Mouse (Mus musculus): ENCODE measurements around the gene Drap1. TPM values are rescaled to one million over a fixed set of nuclear protein-coding genes. Genes with fewer than 3 reads are reported as not detected.
A peak's percentile ranks its signal among the peaks of the same experiment; 100 is the strongest.
"Not testable (repeated sequence)": the region's sequence is repeated elsewhere in the genome, so short reads cannot be mapped to it uniquely, and the experiment has no call there.

Gene Drap1
- polyA plus RNA-seq, 1 experiment from 2014 or later: 170 TPM

DNA sequence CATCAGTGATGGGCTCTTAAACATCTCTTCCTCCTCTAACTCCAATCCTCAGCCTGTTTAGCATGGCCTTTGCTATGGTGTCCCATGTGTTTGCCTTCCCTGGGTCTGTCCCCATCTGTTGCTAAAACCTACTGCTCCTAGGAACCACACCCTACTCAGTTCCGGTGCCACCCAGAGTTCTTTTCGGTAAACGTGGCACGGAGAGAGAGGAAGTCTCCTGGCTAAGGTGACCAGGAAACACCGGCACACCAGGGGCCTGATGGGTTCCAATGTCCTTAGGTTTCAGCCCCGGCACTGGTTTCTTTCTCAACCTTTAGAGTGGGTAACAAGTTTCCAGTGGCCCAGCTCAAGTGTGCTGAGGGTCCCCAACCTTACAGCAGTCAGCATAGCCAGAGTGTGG lies 4.2 kb downstream of the Drap1 start:
- WGBS (ENCODE audit: missing documents): 89% methylated on average over 6 of the region's 6 CpGs
- H3K27ac ChIP-seq: no peak overlapping the region
- H3K79me2 ChIP-seq (ENCODE audit: inconsistent target): peaks cover 15% of the 10 kb centered on the region
- H3K4me3 ChIP-seq (ENCODE audit: inconsistent target): no peak overlapping the region
- H3K36me3 ChIP-seq (ENCODE audit: inconsistent target): peaks cover 17% of the 10 kb centered on the region; the same call in 1 of the 2 replicates

DNA sequence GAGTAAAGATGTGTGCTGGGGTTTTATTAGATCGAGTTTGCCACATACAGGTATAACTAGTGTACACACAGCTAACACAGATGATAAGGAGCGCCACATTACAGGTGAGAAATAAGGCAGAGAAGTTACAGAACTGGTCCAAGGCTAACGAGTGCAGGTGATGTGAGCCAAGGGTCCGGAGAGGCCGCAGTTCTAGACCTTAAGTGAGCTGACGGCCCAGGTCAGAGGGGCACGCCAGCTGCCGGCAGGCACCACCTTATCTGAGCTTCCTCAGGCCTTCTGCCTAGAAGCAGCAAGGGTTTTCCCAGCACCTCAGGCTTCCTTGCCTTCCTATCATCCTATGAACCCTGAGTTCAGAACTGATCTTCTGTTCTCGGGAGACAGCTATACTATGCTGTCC lies 5.1 kb downstream of the Drap1 start:
- Histone ChIP-seq H3K27ac (no peak overlapping the region), H3K36me3 (ENCODE audit: inconsistent target) (peaks cover 17% of the 10 kb centered on the region; the same call in 1 of the 2 replicates), H3K4me3 (ENCODE audit: inconsistent target) (no peak overlapping the region), H3K79me2 (ENCODE audit: inconsistent target) (peaks cover 10% of the 10 kb centered on the region; the same call in 1 of the 2 replicates)
- WGBS (ENCODE audit: missing documents): 85% methylated on average over 9 of the region's 9 CpGs

DNA sequence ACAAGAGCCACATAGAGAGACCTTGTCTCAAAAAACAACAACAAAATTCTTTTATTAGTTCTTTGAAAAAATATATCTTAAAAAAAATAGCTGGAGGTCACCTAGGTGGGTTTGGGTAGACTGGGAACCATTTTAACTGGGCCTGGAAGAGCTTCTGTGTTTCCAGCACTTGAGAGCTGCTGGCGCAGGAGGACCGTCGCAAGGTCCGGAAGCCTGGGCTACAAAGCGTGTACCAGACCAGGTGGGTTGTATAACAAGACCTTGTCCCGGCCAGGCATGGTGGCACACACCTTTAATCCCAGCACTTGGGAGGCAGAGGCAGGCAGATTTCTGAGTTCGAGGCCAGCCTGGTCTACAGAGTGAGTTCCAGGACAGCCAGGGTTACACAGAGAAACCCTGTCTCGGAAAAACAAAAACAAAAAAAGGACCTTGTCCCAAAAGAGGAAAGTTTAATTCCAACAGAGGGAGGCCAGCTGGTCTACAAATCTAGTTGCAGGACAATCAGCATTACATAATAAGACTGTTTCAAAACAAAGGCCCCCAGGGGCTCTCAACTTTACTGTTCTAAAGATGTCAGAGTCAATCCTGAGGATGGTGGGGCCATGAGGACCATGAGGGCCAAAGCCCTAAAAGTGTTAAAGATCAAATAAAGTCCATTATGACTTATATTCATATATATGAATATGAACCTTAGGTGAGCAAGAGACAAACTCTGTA lies 5.9 kb downstream of the Drap1 start:
- Histone ChIP-seq H3K36me3 (ENCODE audit: inconsistent target) (peaks cover 17% of the 10 kb centered on the region; the same call in 1 of the 2 replicates), H3K4me3 (ENCODE audit: inconsistent target) (no peak overlapping the region)
- 98% methylated on average over 6 of the region's 8 CpGs for WGBS (ENCODE audit: missing documents)

DNA sequence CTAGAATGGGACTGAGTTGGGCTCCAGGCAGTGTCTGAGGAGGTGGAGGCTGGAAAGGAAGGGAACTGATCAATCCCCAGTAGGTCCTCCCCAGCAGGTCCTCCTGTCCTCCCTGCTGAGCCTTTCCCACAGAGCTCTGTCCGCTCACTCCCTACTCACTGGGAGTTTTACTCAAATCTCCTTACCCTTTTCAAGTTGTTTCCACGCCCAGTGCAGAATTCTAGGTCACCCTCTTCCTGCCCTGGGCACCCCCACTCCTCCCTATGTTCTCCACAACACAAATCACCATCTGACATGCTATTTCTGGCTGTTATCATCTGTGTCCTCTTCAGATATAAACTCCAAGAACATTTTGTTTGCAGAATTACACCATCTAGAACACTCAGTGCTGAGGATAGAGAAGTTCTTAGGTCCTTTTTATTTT lies 10.2 kb downstream of the Drap1 start:
- no peak overlapping the region for H3K27ac ChIP-seq
- H3K79me2 ChIP-seq (ENCODE audit: inconsistent target): no peaks in the 10 kb centered on the region
- 95% methylated on average over 2 of the region's 2 CpGs for WGBS (ENCODE audit: missing documents)
- no peak overlapping the region for H3K4me3 ChIP-seq (ENCODE audit: inconsistent target)
- H3K36me3 ChIP-seq (ENCODE audit: inconsistent target): peaks cover 3% of the 10 kb centered on the region; the same call in 1 of the 2 replicates

More for the DNA sequence above, 5.9 kb downstream of the Drap1 start:
- Histone ChIP-seq H3K79me2 (ENCODE audit: inconsistent target) (peaks cover 6% of the 10 kb centered on the region; the same call in 1 of the 2 replicates), H3K27ac (no peak overlapping the region)

DNA sequence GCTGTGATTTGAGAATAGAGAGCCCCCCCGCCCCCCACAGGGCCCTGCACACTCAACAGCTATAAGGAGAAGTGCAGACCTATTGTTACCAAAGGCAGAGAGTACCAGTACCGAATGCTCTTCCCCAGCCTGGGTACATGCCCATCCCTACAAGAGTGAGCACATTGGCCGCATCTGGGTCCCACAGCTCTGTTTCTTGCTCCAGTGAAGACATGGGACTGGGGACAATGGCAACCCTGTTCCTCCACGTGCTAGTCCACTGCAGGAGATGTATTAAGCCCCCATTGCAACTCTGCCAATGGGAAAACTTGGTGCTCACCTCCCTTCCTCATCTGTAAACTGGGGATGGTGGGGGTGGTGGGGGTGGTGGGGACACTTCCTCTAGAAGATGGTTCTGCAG lies 10.9 kb downstream of the Drap1 start:
- Histone ChIP-seq H3K27ac (no peak overlapping the region), H3K79me2 (ENCODE audit: inconsistent target) (no peaks in the 10 kb centered on the region), H3K36me3 (ENCODE audit: inconsistent target) (no peaks in the 10 kb centered on the region; the same call in 1 of the 2 replicates), H3K4me3 (ENCODE audit: inconsistent target) (no peak overlapping the region)
- 83% methylated on average over 4 of the region's 4 CpGs for WGBS (ENCODE audit: missing documents)

DNA sequence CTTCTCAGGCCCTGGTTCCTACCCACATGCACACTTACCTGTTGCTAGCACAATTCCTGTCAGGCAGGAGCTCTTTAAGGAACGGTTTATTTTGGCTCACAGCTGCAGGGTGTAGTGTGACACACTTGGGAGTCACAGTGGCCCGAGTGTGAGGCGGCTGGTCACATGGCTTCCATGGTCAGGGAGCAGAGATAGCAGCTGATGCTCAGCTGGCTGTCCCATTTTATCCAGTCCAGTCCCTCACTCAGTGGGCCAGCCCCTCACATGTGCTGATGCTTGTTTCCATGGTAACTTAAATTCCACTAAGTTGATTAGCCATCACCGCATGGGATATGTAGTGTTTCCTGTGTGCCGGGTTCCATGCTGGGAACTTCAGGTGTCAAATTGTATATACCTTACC lies 12.8 kb downstream of the Drap1 start:
- Histone ChIP-seq H3K79me2 (ENCODE audit: inconsistent target) (peaks cover 4% of the 10 kb centered on the region; the same call in 1 of the 2 replicates), H3K4me3 (ENCODE audit: inconsistent target) (no peak overlapping the region), H3K36me3 (ENCODE audit: inconsistent target) (no peaks in the 10 kb centered on the region), H3K27ac (no peak overlapping the region)
- WGBS (ENCODE audit: missing documents): 93% methylated on average over 5 of the region's 5 CpGs

DNA sequence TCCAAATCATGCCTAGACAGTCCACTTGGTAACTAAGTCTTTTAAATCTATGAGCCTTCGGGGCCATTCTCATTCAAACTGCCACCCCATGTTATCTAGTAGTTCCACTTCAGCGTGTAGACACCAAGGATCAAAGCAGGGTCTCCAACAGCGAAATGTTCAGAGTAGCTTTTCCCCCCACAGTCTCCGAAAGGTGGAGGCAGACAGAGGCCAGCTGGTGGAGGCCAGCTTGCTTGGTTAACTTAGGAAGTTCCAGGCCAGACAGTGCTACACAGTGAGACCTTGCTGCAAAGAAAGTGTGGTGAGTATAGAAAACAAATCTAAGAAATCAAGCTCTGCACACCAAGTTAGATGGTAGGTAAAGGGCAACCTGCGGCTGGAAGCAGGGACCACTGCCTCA lies 14.1 kb downstream of the Drap1 start:
- peaks cover 4% of the 10 kb centered on the region; the same call in 1 of the 2 replicates for H3K79me2 ChIP-seq (ENCODE audit: inconsistent target)

DNA sequence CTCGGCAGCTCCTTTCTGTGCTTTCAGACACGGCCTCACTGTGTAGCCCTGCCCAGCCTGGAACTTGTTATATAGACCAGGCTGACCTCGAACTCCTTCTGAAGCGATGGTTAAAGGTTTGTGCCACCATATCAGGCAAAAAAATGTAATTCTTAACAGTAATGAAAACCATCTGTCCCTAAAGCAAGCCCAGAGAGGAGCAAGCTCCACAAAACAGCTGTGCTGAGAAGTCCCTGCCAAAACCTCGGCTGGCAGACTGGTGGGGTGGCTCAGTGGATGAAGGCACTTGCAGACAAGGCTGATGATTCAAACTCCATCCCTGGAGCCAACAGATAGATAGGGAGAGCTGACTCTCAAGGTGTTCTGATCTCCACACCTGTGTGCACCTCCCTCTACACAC lies 15.7 kb downstream of the Drap1 start:
- H3K4me3 ChIP-seq (ENCODE audit: inconsistent target): no peak overlapping the region
- H3K27ac ChIP-seq: peak overlapping the region; percentile 92
- H3K36me3 ChIP-seq (ENCODE audit: inconsistent target): no peaks in the 10 kb centered on the region
- 80% methylated on average over 5 of the region's 5 CpGs for WGBS (ENCODE audit: missing documents)
- peaks cover 4% of the 10 kb centered on the region; the same call in 1 of the 2 replicates for H3K79me2 ChIP-seq (ENCODE audit: inconsistent target)

More for the DNA sequence above, 14.1 kb downstream of the Drap1 start:
- Histone ChIP-seq H3K36me3 (ENCODE audit: inconsistent target) (no peaks in the 10 kb centered on the region), H3K4me3 (ENCODE audit: inconsistent target) (no peak overlapping the region), H3K27ac (no peak overlapping the region)
- 92% methylated on average over 5 of the region's 5 CpGs for WGBS (ENCODE audit: missing documents)

DNA sequence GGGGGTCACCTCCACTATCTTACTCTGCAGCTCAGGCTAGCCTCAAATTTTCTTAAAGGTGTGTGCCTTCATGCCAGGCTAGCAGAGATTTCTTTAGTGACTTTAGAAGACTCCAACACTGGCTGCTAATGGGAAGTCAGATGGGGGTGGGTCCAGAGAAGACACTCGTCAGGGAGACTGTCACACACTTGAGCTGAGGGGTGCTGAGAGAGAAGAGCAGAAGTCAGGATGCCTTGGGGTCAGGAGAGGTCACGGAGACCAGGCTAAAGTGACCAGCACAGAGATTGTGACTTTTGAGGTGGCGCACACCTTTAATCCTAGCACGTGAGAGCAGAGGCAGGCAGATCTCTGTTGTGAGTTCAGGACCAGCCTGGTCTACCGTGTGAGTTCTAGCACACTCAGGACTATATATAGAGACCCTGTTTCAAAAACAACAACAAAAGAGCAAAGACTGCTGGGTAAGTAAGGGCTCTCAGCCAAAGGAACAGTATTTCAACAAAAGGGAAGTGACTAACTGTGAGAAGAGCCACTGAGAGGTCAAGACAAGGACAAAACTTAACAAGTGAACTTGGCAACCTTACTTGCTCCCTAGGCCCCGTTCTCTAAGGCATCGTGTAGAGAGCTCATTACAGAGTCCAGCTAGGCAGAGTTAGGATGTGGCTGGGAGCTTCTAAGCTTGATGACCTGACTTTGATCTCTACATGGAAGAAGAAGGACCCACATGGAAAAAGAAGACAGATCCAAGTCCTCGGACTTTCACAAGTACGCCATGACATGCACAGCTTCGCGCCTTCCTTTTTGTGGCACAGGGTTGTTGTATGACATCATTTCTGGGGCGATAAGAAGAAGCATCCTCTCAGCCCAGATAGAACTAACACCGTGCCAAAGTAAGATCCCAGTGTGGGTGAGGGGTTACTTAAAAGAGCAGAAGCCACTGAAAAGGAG lies 16.4 kb downstream of the Drap1 start:
- Histone ChIP-seq H3K79me2 (ENCODE audit: inconsistent target) (peaks cover 4% of the 10 kb centered on the region; the same call in 1 of the 2 replicates), H3K4me3 (ENCODE audit: inconsistent target) (no peak overlapping the region), H3K27ac (peak overlapping the region; percentile 92), H3K36me3 (ENCODE audit: inconsistent target) (no peaks in the 10 kb centered on the region)
- 43% methylated on average over 13 of the region's 13 CpGs for WGBS (ENCODE audit: missing documents)

DNA sequence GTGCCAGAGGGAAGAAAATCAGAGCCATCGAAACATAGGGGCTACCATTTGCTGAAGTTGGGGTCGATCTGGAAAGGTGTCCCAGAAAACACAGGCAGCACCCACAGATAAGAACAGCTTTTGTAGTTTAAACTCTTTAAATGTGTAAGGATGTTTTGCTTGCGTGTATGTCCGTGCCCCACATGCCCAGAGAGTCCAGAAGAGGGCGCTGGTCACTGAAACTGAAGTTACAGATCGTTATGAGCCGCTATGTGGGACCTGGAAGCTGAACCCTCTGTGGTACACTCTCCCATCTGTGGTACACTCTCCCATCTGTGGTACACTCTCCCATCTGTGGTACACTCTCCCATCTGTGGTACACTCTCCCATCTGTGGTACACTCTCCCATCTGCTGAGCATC lies 17.6 kb downstream of the Drap1 start:
- Histone ChIP-seq H3K36me3 (ENCODE audit: inconsistent target) (no peaks in the 10 kb centered on the region), H3K27ac (peak overlapping the region; percentile 92), H3K79me2 (ENCODE audit: inconsistent target) (peaks cover 4% of the 10 kb centered on the region; the same call in 1 of the 2 replicates), H3K4me3 (ENCODE audit: inconsistent target) (peak overlapping the region; percentile 84)
- WGBS (ENCODE audit: missing documents): 17% methylated on average over 7 of the region's 7 CpGs

DNA sequence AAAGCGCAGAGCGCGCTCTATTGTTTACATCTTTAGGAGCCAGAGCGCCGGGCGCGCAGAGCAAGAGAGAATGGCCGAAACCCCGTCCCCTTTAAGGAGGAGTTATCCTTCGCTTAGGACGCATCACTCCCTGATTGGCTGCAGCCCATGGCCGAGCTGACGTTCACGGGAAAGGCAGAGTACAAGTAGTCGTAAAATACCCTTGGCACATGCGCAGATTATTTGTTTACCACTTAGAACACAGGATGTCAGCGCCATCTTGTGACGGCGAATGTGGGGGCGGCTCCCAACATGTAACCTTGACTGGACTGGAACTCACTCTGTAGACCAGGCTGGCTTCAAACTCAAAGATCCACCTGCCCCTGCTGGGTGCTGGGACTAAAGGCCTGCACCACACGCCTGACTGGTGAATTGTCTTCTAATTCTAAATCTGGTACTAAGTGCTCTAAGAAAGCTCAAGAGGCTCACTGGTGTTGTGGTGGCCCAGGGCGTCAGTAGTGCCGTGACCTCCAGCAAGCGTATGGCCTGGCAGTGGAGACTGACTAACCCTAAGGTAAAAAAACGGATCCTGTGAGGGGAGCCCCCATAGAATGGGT lies 18.1 kb downstream of the Drap1 start:
- Histone ChIP-seq H3K27ac (peak overlapping the region; percentile 92), H3K4me3 (ENCODE audit: inconsistent target) (peak overlapping the region; percentile 84)
- H3K36me3 ChIP-seq (ENCODE audit: inconsistent target); H3K79me2 ChIP-seq (ENCODE audit: inconsistent target): not testable (repeated sequence)
- 16% methylated on average over 17 of the region's 25 CpGs for WGBS (ENCODE audit: missing documents)

DNA sequence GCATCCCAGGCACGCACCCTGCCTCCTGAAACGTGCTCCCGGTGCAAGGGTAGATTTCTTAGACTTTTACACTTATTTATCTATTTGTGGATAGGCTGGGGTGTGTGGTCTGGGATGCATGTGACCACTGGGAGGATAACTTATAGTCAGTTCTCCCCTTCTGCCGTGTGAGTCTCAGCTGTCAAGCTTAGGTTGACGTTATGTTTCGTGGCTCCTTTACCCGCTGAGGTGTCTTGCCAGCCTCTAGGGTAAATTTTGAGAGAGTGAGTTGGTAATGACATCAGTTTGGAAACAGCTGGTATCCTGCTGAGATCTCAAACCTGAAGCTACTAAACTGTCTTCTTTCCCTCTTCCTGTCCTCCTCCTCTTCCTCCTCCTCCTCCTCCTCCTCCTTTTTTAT lies 18.9 kb downstream of the Drap1 start:
- peak overlapping the region; percentile 12; the same call in 1 of the 2 replicates for H3K27ac ChIP-seq
- whole genome bisulfite sequencing (ENCODE audit: missing documents): 20% methylated on average over 7 of the region's 7 CpGs
- no peaks in the 10 kb centered on the region for H3K36me3 ChIP-seq (ENCODE audit: inconsistent target)
- H3K79me2 ChIP-seq (ENCODE audit: inconsistent target): peaks cover 4% of the 10 kb centered on the region; the same call in 1 of the 2 replicates
- H3K4me3 ChIP-seq (ENCODE audit: inconsistent target): peak overlapping the region; percentile 84

DNA sequence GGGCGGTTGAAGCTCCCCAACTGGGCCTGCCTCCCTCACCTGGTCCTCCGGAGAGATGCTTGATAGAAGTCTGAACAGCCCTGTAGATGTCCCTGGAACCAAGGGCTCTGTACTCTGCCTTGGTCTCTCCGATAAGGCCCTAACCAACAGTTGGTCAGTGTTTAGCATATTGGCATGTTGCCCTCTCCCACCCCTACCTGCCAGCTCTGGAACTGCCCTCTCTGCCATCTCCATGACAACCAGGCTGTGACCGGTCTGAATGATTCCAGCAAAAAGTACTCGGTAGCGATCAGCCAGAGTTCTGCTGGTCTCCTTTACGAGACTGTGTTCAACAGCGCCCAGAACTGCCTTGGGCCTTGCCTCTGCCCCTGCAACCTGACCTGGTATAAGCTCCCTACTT lies 22.5 kb downstream of the Drap1 start, which contains the start of gene Tsga10ip:
Gene Tsga10ip, minus strand, starts transcription at position 234 of the 400 bp plus-strand sequence.
- no peak within 1 kb of the TSS for H3K4me3 ChIP-seq (ENCODE audit: inconsistent target)
- 97% methylated on average over 8 of the region's 8 CpGs for WGBS (ENCODE audit: missing documents)
- no peaks in the 10 kb centered on the region for H3K36me3 ChIP-seq (ENCODE audit: inconsistent target)
- peaks cover under 1% of the 10 kb centered on the region; the same call in 1 of the 2 replicates for H3K79me2 ChIP-seq (ENCODE audit: inconsistent target)
- no peak within 1 kb of the TSS for H3K27ac ChIP-seq

DNA sequence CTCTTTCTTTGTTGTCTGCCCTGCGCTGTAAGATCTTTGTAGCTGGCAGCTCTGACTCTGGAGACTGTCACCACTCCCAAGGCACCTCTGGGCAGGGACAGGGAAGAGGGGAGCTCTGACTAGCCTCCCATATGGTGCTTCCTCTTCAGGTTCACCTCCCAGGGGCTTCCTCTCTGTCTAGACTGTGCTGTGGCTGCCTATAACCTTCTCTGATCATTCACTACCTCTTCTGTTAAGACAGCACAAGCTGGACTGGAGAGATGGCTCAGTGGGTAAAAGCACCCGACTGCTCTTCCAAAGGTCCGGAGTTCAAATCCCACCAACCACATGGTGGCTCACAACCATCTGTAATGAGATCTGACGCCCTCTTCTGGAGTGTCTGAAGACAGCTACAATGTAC lies 23.7 kb downstream of the Drap1 start:
- not testable (repeated sequence) for H3K79me2 ChIP-seq (ENCODE audit: inconsistent target); H3K36me3 ChIP-seq (ENCODE audit: inconsistent target); H3K4me3 ChIP-seq (ENCODE audit: inconsistent target); H3K27ac ChIP-seq
- 93% methylated on average over 3 of the region's 4 CpGs for WGBS (ENCODE audit: missing documents)
